Mouse (Mus musculus) thymus, adult 2 months (tissue): Measurements from ENCODE around the gene Mecom. TPM values are rescaled to one million over a fixed set of nuclear protein-coding genes. Genes with fewer than 3 reads are reported as not detected.

ENCODE experiments used
- DNase-seq: peaks from one replicate; pipeline ENCODE4 v3.0.0; 2021
- H3K27ac ChIP-seq: fragments of 200-500 bp; 2 replicates; pipeline ENCODE4 v1.5.1; 2012; ENCODE audit warnings: low read length, control low read depth; ENCODE audit not compliant: control insufficient read depth, insufficient read depth
- H3K27me3 ChIP-seq: fragments of 200-500 bp; 2 replicates; pipeline ENCODE4 v1.6.1; 2012; ENCODE audit warnings: mild to moderate bottlenecking, low read length, moderate library complexity, mixed read lengths; ENCODE audit not compliant: control insufficient read depth, insufficient read depth
- H3K36me3 ChIP-seq: fragments of 200-500 bp; 2 replicates; pipeline ENCODE4 v1.6.1; 2012; ENCODE audit warnings: mild to moderate bottlenecking, low read length, moderate library complexity; ENCODE audit not compliant: control insufficient read depth, insufficient read depth
- H3K4me1 ChIP-seq: fragments of 200-500 bp; replicated peaks from 2 replicates; pipeline ENCODE4 v1.6.1; 2012; ENCODE audit warnings: low read length; ENCODE audit not compliant: control insufficient read depth, insufficient read depth
- H3K4me3 ChIP-seq: fragments of 200-500 bp; 2 replicates; pipeline ENCODE4 v1.5.1; 2012; ENCODE audit warnings: mild to moderate bottlenecking, low read length, control low read depth, moderate library complexity; ENCODE audit not compliant: control insufficient read depth, insufficient read depth
- CTCF ChIP-seq: fragments of 200-500 bp; IDR thresholded peaks from 2 replicates; pipeline ENCODE4 v1.5.1; 2012; ENCODE audit warnings: mild to moderate bottlenecking, control low read depth, low read length, moderate library complexity, borderline replicate concordance; ENCODE audit not compliant: control insufficient read depth, poor library complexity, insufficient read depth; ENCODE audit errors: extremely low read depth
- POLR2A ChIP-seq: fragments of 200-500 bp; IDR thresholded peaks from 2 replicates; pipeline ENCODE4 v1.6.1; 2012; ENCODE audit warnings: mild to moderate bottlenecking, low read length, control low read depth, moderate library complexity; ENCODE audit not compliant: control insufficient read depth, poor library complexity, insufficient read depth; ENCODE audit errors: extremely low read depth
- WGBS: fragments of 180-500 bp; shearing (Covaris S2); methylation state at CpG from one replicate; pipeline ENCODE4 v1.1.7; 2018; 5-methylcytosine and 5-hydroxymethylcytosine counted together
- polyA plus RNA-seq: library from polyadenylated mRNA; depleted of rRNA; stranded (reverse); fragments of >200 nt; gene quantifications from 2 replicates; pipeline ENCODE4 v1.2.3, GENCODE M21; 2012

The Mecom gene
- polyA plus RNA-seq, 1 experiment: 0.92 TPM

GRCm38 (mm10) chr3:30093005-30093404 is 454.8 kb downstream of the Mecom start:
- Histone ChIP-seq H3K27ac (no peak overlapping the region), H3K4me3 (no peak overlapping the region), H3K36me3 (no peaks in the 10 kb centered on the region), H3K4me1 (no peaks in the 10 kb centered on the region), H3K27me3 (no peaks in the 10 kb centered on the region)
- whole genome bisulfite sequencing: 92% methylated on average over 1 of the region's 1 CpGs
- TF ChIP-seq CTCF (no peak), POLR2A (no peak)
- DNase-seq: no peak

- DNase-seq: no peak
- no peaks in the 10 kb centered on the region for H3K4me1 ChIP-seq
- no peaks in the 10 kb centered on the region for H3K27me3 ChIP-seq
- TF ChIP-seq POLR2A: no peak
- no peak for TF ChIP-seq CTCF
- H3K27ac ChIP-seq: no peak overlapping the region
- 52% methylated on average over 7 of the region's 7 CpGs for WGBS
- no peak overlapping the region for H3K4me3 ChIP-seq
- H3K36me3 ChIP-seq: no peaks in the 10 kb centered on the region
These were observed 455.3 kb downstream of the Mecom start for GRCm38 (mm10) chr3:30092481-30092880.

GRCm38 (mm10) chr3:30091860-30092259 is 455.9 kb downstream of the Mecom start:
- Histone ChIP-seq H3K27ac (no peak overlapping the region), H3K4me3 (no peak overlapping the region), H3K36me3 (no peaks in the 10 kb centered on the region), H3K4me1 (no peaks in the 10 kb centered on the region), H3K27me3 (no peaks in the 10 kb centered on the region)
- no peak for DNase-seq
- no peak for TF ChIP-seq POLR2A
- TF ChIP-seq CTCF: no peak
- WGBS: 9% methylated on average over 3 of the region's 3 CpGs

- no peaks in the 10 kb centered on the region for H3K36me3 ChIP-seq
- H3K4me1 ChIP-seq: no peaks in the 10 kb centered on the region
- no peaks in the 10 kb centered on the region for H3K27me3 ChIP-seq
- WGBS: 76% methylated on average over 1 of the region's 1 CpGs
- no peak for TF ChIP-seq POLR2A
- TF ChIP-seq CTCF: no peak
- no peak overlapping the region for H3K27ac ChIP-seq
- no peak for DNase-seq
- no peak overlapping the region for H3K4me3 ChIP-seq
These were observed 456.4 kb downstream of the Mecom start for GRCm38 (mm10) chr3:30091401-30091800.

GRCm38 (mm10) chr3:30086139-30086538 is 461.7 kb downstream of the Mecom start:
- H3K4me1 ChIP-seq: no peaks in the 10 kb centered on the region
- H3K27me3 ChIP-seq: no peaks in the 10 kb centered on the region
- TF ChIP-seq POLR2A (no peak), CTCF (no peak)
- DNase-seq: no peak
- H3K4me3 ChIP-seq: no peak overlapping the region
- no peaks in the 10 kb centered on the region for H3K36me3 ChIP-seq
- WGBS: 91% methylated on average over 6 of the region's 6 CpGs
- H3K27ac ChIP-seq: no peak overlapping the region

- 89% methylated on average over 1 of the region's 1 CpGs for whole genome bisulfite sequencing
- no peak for TF ChIP-seq POLR2A
- no peak for TF ChIP-seq CTCF
- DNase-seq: no peak
- no peaks in the 10 kb centered on the region for H3K27me3 ChIP-seq
- no peaks in the 10 kb centered on the region for H3K4me1 ChIP-seq
- no peak overlapping the region for H3K27ac ChIP-seq
- no peaks in the 10 kb centered on the region for H3K36me3 ChIP-seq
- H3K4me3 ChIP-seq: no peak overlapping the region
These were observed 464.0 kb downstream of the Mecom start for GRCm38 (mm10) chr3:30083842-30084241.

- Histone ChIP-seq H3K36me3 (no peaks in the 10 kb centered on the region), H3K4me3 (no peak overlapping the region), H3K27me3 (no peaks in the 10 kb centered on the region), H3K27ac (no peak overlapping the region), H3K4me1 (no peaks in the 10 kb centered on the region)
- TF ChIP-seq CTCF: no peak
- TF ChIP-seq POLR2A: no peak
- WGBS: 91% methylated on average over 9 of the region's 9 CpGs
- DNase-seq: no peak
These were observed 464.5 kb downstream of the Mecom start for GRCm38 (mm10) chr3:30083268-30083667.
